Mouse (Mus musculus) spleen, adult 2 months (tissue): ENCODE results near the gene Klhl8.

Experiments used
- CTCF ChIP-seq: fragments of 200-500 bp; IDR thresholded peaks from 2 replicates; pipeline ENCODE4 v1.5.1; 2011; ENCODE audit warnings: mild to moderate bottlenecking, inconsistent platforms; ENCODE audit not compliant: insufficient read depth, insufficient read length, insufficient replicate concordance; ENCODE audit errors: extremely low read depth
- POLR2A ChIP-seq: fragments of 200-500 bp; IDR thresholded peaks from 2 replicates; pipeline ENCODE4 v1.6.1; 2011; ENCODE audit warnings: low read depth, low read length, inconsistent platforms

DNA sequence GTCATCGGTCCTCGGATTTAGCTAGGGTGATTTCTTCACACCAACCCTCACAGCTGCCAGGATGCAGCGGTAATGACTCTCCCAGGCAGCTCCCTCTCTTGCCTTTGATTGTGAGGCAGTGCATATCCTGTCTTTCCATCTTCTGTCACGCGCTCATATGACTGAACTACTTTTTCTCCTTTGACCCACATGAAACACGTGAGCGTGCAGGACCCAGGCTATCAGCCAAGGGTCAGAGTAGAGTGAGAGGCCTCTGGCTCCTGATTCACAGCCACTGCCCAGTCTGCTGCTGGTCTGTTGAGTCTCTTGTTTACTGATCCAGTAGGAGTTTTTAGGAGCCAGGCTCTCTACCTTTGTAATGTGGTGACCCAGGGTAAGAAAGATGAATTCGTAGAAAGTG is 62.5 kb downstream of the Klhl8 start:
- TF ChIP-seq POLR2A, result no peak
- no peak for TF ChIP-seq CTCF
